Mouse (Mus musculus): Measurements from ENCODE around the gene Fam136a.

GRCm38 (mm10) chr6:86366125-86366852 lies 843 bp downstream of the Fam136a start:
- TF ChIP-seq CTCF (IDR thresholded peaks at IDR 0.05; ENCODE audit: low read depth, low read length) (no peak), POLR2A (IDR thresholded peaks at IDR 0.05; ENCODE audit: extremely low read depth, insufficient read depth, low read length) (no peak)
